Mouse (Mus musculus) CH12.LX (cell line): Measurements from ENCODE around the gene Rsph3b. TPM values are rescaled to one million over a fixed set of nuclear protein-coding genes. Genes with fewer than 3 reads are reported as not detected.
"Not testable (repeated sequence)": the region's sequence is repeated elsewhere in the genome, so short reads cannot be mapped to it uniquely, and the experiment has no call there.

Experiments used
- DNase-seq: peaks from one replicate; pipeline ENCODE4 v3.0.0-alpha.2; 2013; ENCODE audit errors: extremely low read depth
- H3K27ac ChIP-seq: 2 replicates; pipeline ENCODE4 v1.5.1; 2012; ENCODE audit warnings: low read depth, mild to moderate bottlenecking, control low read depth, moderate library complexity; ENCODE audit not compliant: insufficient read depth
- H3K27me3 ChIP-seq: replicated peaks from 2 replicates; pipeline ENCODE3; 2012; ENCODE audit warnings: inconsistent platforms
- H3K36me3 ChIP-seq, 2 experiments: replicated peaks in 1 of 2; 2 replicates each; pipeline versions ENCODE3 to v1.6.1; 2012; ENCODE audit warnings: inconsistent platforms in 1 of 2, low read length in 1 of 2, mild to moderate bottlenecking in 1 of 2, mixed read lengths in 1 of 2, moderate library complexity in 1 of 2; ENCODE audit not compliant: control insufficient read depth in 1 of 2, insufficient read depth in 1 of 2
- H3K4me1 ChIP-seq, 2 experiments: 2 replicates each; pipeline ENCODE4 v1.6.1; 2012; ENCODE audit warnings: inconsistent platforms in 1 of 2, moderate library complexity in 1 of 2; ENCODE audit not compliant: insufficient read depth in 2 of 2, control insufficient read depth in 1 of 2
- H3K4me2 ChIP-seq: 2 replicates; pipeline ENCODE4 v1.6.1; 2012; ENCODE audit warnings: low read depth, mild to moderate bottlenecking, control low read depth; ENCODE audit not compliant: poor library complexity, insufficient read depth, severe bottlenecking
- H3K4me3 ChIP-seq, 3 experiments: fragments of 150-350 bp in 1 of 3; sonication (generic) in 1 of 3; replicated peaks in 1 of 3; 2 replicates each; pipeline versions ENCODE3 to v1.5.1; 2011 to 2012; ENCODE audit warnings: low read depth in 2 of 3, low read length in 2 of 3, mild to moderate bottlenecking in 2 of 3, moderate library complexity in 2 of 3, control low read depth in 1 of 3, improper control_type of control experiment in 1 of 3, inconsistent platforms in 1 of 3, mixed read lengths in 1 of 3; ENCODE audit not compliant: poor library complexity in 1 of 3
- H3K79me2 ChIP-seq: replicated peaks from 2 replicates; pipeline ENCODE4 v1.6.1; 2012; ENCODE audit warnings: mild to moderate bottlenecking, moderate library complexity; ENCODE audit not compliant: control insufficient read depth, poor library complexity, insufficient read depth, severe bottlenecking; ENCODE audit errors: extremely low read depth
- H3K9ac ChIP-seq: 2 replicates; pipeline ENCODE4 v1.6.1; 2012; ENCODE audit warnings: low read depth, mild to moderate bottlenecking, control low read depth, moderate library complexity; ENCODE audit not compliant: insufficient read depth
- H3K9me3 ChIP-seq: replicated peaks from 2 replicates; pipeline ENCODE3; 2012; ENCODE audit warnings: low read length, inconsistent platforms, mixed read lengths
- dilution Hi-C: fragments of 300-500 bp; cut with MboI; formaldehyde crosslinking; loops from 2 replicates; pipeline ENCODE4 v1.14.3; 2020; ENCODE audit warnings: low sequenced_read_pairs; ENCODE audit not compliant: extremely low pct_unique_long_range_greater_than_20kb, extremely low pct_ligation_motif_present
- in situ Hi-C: fragments of 300-500 bp; cut with MboI; formaldehyde crosslinking; loops from 3 replicates; pipeline ENCODE4 v1.14.3; 2019; ENCODE audit warnings: low sequenced_read_pairs, low pct_ligation_motif_present, low pct_unique_long_range_greater_than_20kb, mixed read lengths
- polyA plus RNA-seq: library from polyadenylated mRNA; unstranded; fragments of >175 nt; gene quantifications from 2 replicates; pipeline ENCODE4 v1.2.1, GENCODE M21; 2012; ENCODE audit warnings: low read depth; ENCODE audit not compliant: insufficient read length
- total RNA-seq, 2 experiments: library from RNA; depleted of rRNA; stranded (reverse); fragments of 300-350 nt in 1 of 2; fragments of >200 nt in 1 of 2; gene quantifications; 2 replicates each; pipeline ENCODE4 v1.2.3; 2012 to 2014

The Rsph3b gene
- total and polyA plus RNA-seq, 3 experiments, result 8.3 to 19.7 (median 12.2) TPM

- dilution Hi-C loops, H3K4me2 ChIP-seq, H3K9me3 ChIP-seq, H3K27ac ChIP-seq, in situ Hi-C loops, H3K27me3 ChIP-seq, H3K36me3 ChIP-seq, DNase-seq, H3K4me1 ChIP-seq, H3K4me3 ChIP-seq, H3K9ac ChIP-seq, H3K79me2 ChIP-seq: not testable (repeated sequence)
Observed at GRCm38 (mm10) chr17:6915282-6915681, 33.2 kb downstream of the Rsph3b start.

- H3K27ac ChIP-seq, H3K27me3 ChIP-seq, H3K9me3 ChIP-seq, H3K4me2 ChIP-seq, DNase-seq, H3K36me3 ChIP-seq, H3K79me2 ChIP-seq, H3K4me1 ChIP-seq, dilution Hi-C loops, H3K4me3 ChIP-seq, in situ Hi-C loops, H3K9ac ChIP-seq: not testable (repeated sequence)
Observed at GRCm38 (mm10) chr17:6914066-6914465, 34.4 kb downstream of the Rsph3b start.

GRCm38 (mm10) chr17:6900361-6900760 lies 48.1 kb downstream of the Rsph3b start:
- dilution Hi-C loops, H3K4me2 ChIP-seq, in situ Hi-C loops, H3K4me3 ChIP-seq, H3K27me3 ChIP-seq, H3K9me3 ChIP-seq, H3K27ac ChIP-seq, H3K79me2 ChIP-seq, H3K36me3 ChIP-seq, H3K9ac ChIP-seq, H3K4me1 ChIP-seq, DNase-seq: not testable (repeated sequence)

- H3K27ac ChIP-seq, H3K36me3 ChIP-seq, H3K9me3 ChIP-seq, H3K4me2 ChIP-seq, H3K9ac ChIP-seq, DNase-seq, dilution Hi-C loops, H3K4me1 ChIP-seq, H3K79me2 ChIP-seq, H3K27me3 ChIP-seq, H3K4me3 ChIP-seq: not testable (repeated sequence)
- in situ Hi-C loops, result loop anchor here (10.0 kb wide), 1 partner anchor 173 kb away; no protein-coding TSS in a partner anchor
Observed at GRCm38 (mm10) chr17:6897996-6898562, 50.4 kb downstream of the Rsph3b start.
